Mouse (Mus musculus): ENCODE results near the gene Pifo. TPM values are rescaled to one million over a fixed set of nuclear protein-coding genes. Genes with fewer than 3 reads are reported as not detected.
"Not testable (repeated sequence)": the region's sequence is repeated elsewhere in the genome, so short reads cannot be mapped to it uniquely, and the experiment has no call there.

Pifo gene
- 7.5 and 15.1 TPM in 2 replicates for polyA plus RNA-seq (2014; fragmentation: Nextera tagmentation; extraction: Ambion mirVana)

GRCm38 (mm10) chr3:106014546-106014945 lies at the start of gene Pifo:
Pifo (minus strand) TSS chr3:106014646.
- Histone ChIP-seq H3K27me3 (ENCODE audit: control insufficient read depth, insufficient read depth, low read length) (no peaks in the 10 kb centered on the region), H3K4me3 (replicated peaks; ENCODE audit: low read length) (no peak within 1 kb of the TSS)
- WGBS: 95% methylated on average over 2 of the region's 2 CpGs

GRCm38 (mm10) chr3:106057966-106058365 lies 43.5 kb upstream of the Pifo start:
- Histone ChIP-seq H3K9me3 (ENCODE audit: control insufficient read depth, low read length) (no peaks in the 10 kb centered on the region), H3K27ac (no peak overlapping the region), H3K4me2 (replicated peaks) (no peak overlapping the region), H3K27me3 (ENCODE audit: control insufficient read depth, insufficient read depth, low read length) (no peaks in the 10 kb centered on the region), H3K4me3 (replicated peaks; ENCODE audit: low read length) (no peak overlapping the region), H3K9ac (no peak overlapping the region), H3K4me1 (replicated peaks; ENCODE audit: control insufficient read depth, insufficient read depth, low read length) (no peaks in the 10 kb centered on the region), H3K36me3 (replicated peaks; ENCODE audit: control insufficient read depth, insufficient read depth) (no peaks in the 10 kb centered on the region)
- 82% methylated on average over 3 of the region's 3 CpGs for WGBS
- DNase-seq (ENCODE audit: low spot score) (no peak), ATAC-seq (ENCODE audit: low FRiP score) (no peak)

More at GRCm38 (mm10) chr3:106014546-106014945, at the start of gene Pifo:
- Histone ChIP-seq H3K9me3 (ENCODE audit: control insufficient read depth, low read length) (no peaks in the 10 kb centered on the region), H3K4me1 (replicated peaks; ENCODE audit: control insufficient read depth, insufficient read depth, low read length) (no peaks in the 10 kb centered on the region), H3K4me2 (replicated peaks) (no peak within 1 kb of the TSS), H3K9ac (no peak within 1 kb of the TSS), H3K27ac (no peak within 1 kb of the TSS), H3K36me3 (replicated peaks; ENCODE audit: control insufficient read depth, insufficient read depth) (no peaks in the 10 kb centered on the region)
- ATAC-seq (ENCODE audit: low FRiP score) (no peak), DNase-seq (ENCODE audit: low spot score) (no peak)

GRCm38 (mm10) chr3:106051896-106052295 lies 37.5 kb upstream of the Pifo start:
- Histone ChIP-seq H3K9ac (no peak overlapping the region), H3K4me3 (replicated peaks; ENCODE audit: low read length) (no peak overlapping the region), H3K9me3 (ENCODE audit: control insufficient read depth, low read length) (no peaks in the 10 kb centered on the region), H3K27me3 (ENCODE audit: control insufficient read depth, insufficient read depth, low read length) (no peaks in the 10 kb centered on the region), H3K36me3 (replicated peaks; ENCODE audit: control insufficient read depth, insufficient read depth) (no peaks in the 10 kb centered on the region), H3K4me1 (replicated peaks; ENCODE audit: control insufficient read depth, insufficient read depth, low read length) (no peaks in the 10 kb centered on the region), H3K27ac (no peak overlapping the region), H3K4me2 (replicated peaks) (no peak overlapping the region)
- ATAC-seq (ENCODE audit: low FRiP score) (no peak), DNase-seq (ENCODE audit: low spot score) (no peak)
- 76% methylated on average over 18 of the region's 18 CpGs for whole genome bisulfite sequencing

DNA sequence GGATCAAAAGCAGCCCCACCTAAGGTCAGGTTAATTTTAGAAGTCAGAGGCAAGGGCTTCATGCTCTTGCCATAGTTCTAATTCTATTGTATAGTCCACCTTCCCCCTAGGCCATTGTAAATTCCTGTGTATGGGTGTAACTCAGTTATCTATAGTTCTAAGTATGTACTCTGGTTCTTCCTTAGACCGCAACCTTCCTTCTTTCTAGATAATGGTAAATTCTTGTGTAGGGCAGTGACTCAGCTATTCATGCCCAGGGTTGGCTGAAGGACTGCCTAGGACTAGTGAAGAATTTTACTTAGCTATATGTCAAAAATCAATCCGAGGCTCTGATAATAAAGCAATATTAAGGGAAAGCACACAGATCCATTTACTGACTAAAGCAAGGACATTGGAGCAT lies 25.9 kb upstream of the Pifo start:
- Histone ChIP-seq H3K36me3 (replicated peaks; ENCODE audit: control insufficient read depth, insufficient read depth) (no peaks in the 10 kb centered on the region), H3K4me1 (replicated peaks; ENCODE audit: control insufficient read depth, insufficient read depth, low read length) (no peaks in the 10 kb centered on the region), H3K9ac (no peak overlapping the region), H3K4me3 (replicated peaks; ENCODE audit: low read length) (no peak overlapping the region), H3K27me3 (ENCODE audit: control insufficient read depth, insufficient read depth, low read length) (no peaks in the 10 kb centered on the region), H3K9me3 (ENCODE audit: control insufficient read depth, low read length) (no peaks in the 10 kb centered on the region), H3K4me2 (replicated peaks) (no peak overlapping the region), H3K27ac (no peak overlapping the region)
- DNase-seq (ENCODE audit: low spot score): no peak
- no peak for ATAC-seq (ENCODE audit: low FRiP score)
- WGBS: 97% methylated on average over 2 of the region's 2 CpGs

GRCm38 (mm10) chr3:106032781-106033180 lies 18.3 kb upstream of the Pifo start, which contains the start of gene Chil5:
Chil5 (minus strand) TSS chr3:106032814.
- Histone ChIP-seq H3K27ac (no peak within 1 kb of the TSS), H3K9me3 (ENCODE audit: control insufficient read depth, low read length) (no peaks in the 10 kb centered on the region), H3K27me3 (ENCODE audit: control insufficient read depth, insufficient read depth, low read length) (no peaks in the 10 kb centered on the region), H3K4me2 (replicated peaks) (no peak within 1 kb of the TSS), H3K4me1 (replicated peaks; ENCODE audit: control insufficient read depth, insufficient read depth, low read length) (no peaks in the 10 kb centered on the region), H3K36me3 (replicated peaks; ENCODE audit: control insufficient read depth, insufficient read depth) (no peaks in the 10 kb centered on the region), H3K9ac (no peak within 1 kb of the TSS), H3K4me3 (replicated peaks; ENCODE audit: low read length) (no peak within 1 kb of the TSS)
- ATAC-seq (ENCODE audit: low FRiP score) (no peak), DNase-seq (ENCODE audit: low spot score) (no peak)
- whole genome bisulfite sequencing: 90% methylated on average over 1 of the region's 1 CpGs

GRCm38 (mm10) chr3:106024135-106024534 lies 9.7 kb upstream of the Pifo start:
- Histone ChIP-seq H3K4me1 (replicated peaks; ENCODE audit: control insufficient read depth, insufficient read depth, low read length) (no peaks in the 10 kb centered on the region), H3K4me2 (replicated peaks) (no peak overlapping the region), H3K27ac (no peak overlapping the region), H3K36me3 (replicated peaks; ENCODE audit: control insufficient read depth, insufficient read depth) (no peaks in the 10 kb centered on the region), H3K4me3 (replicated peaks; ENCODE audit: low read length) (no peak overlapping the region), H3K9me3 (ENCODE audit: control insufficient read depth, low read length) (no peaks in the 10 kb centered on the region), H3K9ac (no peak overlapping the region), H3K27me3 (ENCODE audit: control insufficient read depth, insufficient read depth, low read length) (no peaks in the 10 kb centered on the region)
- ATAC-seq (ENCODE audit: low FRiP score) (no peak), DNase-seq (ENCODE audit: low spot score) (no peak)
- WGBS: 94% methylated on average over 2 of the region's 2 CpGs

- Histone ChIP-seq H3K4me1 (replicated peaks; ENCODE audit: control insufficient read depth, insufficient read depth, low read length) (no peaks in the 10 kb centered on the region), H3K4me2 (replicated peaks) (no peak overlapping the region), H3K27me3 (ENCODE audit: control insufficient read depth, insufficient read depth, low read length) (no peaks in the 10 kb centered on the region), H3K4me3 (replicated peaks; ENCODE audit: low read length) (no peak overlapping the region), H3K9me3 (ENCODE audit: control insufficient read depth, low read length) (no peaks in the 10 kb centered on the region), H3K36me3 (replicated peaks; ENCODE audit: control insufficient read depth, insufficient read depth) (no peaks in the 10 kb centered on the region), H3K27ac (no peak overlapping the region), H3K9ac (no peak overlapping the region)
- ATAC-seq (ENCODE audit: low FRiP score): no peak
- no peak for DNase-seq (ENCODE audit: low spot score)
These were observed 7.4 kb upstream of the Pifo start for GRCm38 (mm10) chr3:106021840-106022239.

- H3K9me3 ChIP-seq (ENCODE audit: control insufficient read depth, low read length); H3K4me1 ChIP-seq (replicated peaks; ENCODE audit: control insufficient read depth, insufficient read depth, low read length); H3K9ac ChIP-seq; H3K27me3 ChIP-seq (ENCODE audit: control insufficient read depth, insufficient read depth, low read length); H3K36me3 ChIP-seq (replicated peaks; ENCODE audit: control insufficient read depth, insufficient read depth); H3K4me2 ChIP-seq (replicated peaks); H3K27ac ChIP-seq; ATAC-seq (ENCODE audit: low FRiP score); DNase-seq (ENCODE audit: low spot score); H3K4me3 ChIP-seq (replicated peaks; ENCODE audit: low read length): not testable (repeated sequence)
- WGBS: 60% methylated on average over 10 of the region's 10 CpGs
These were observed 11.1 kb downstream of the Pifo start for GRCm38 (mm10) chr3:106003360-106003759.

DNA sequence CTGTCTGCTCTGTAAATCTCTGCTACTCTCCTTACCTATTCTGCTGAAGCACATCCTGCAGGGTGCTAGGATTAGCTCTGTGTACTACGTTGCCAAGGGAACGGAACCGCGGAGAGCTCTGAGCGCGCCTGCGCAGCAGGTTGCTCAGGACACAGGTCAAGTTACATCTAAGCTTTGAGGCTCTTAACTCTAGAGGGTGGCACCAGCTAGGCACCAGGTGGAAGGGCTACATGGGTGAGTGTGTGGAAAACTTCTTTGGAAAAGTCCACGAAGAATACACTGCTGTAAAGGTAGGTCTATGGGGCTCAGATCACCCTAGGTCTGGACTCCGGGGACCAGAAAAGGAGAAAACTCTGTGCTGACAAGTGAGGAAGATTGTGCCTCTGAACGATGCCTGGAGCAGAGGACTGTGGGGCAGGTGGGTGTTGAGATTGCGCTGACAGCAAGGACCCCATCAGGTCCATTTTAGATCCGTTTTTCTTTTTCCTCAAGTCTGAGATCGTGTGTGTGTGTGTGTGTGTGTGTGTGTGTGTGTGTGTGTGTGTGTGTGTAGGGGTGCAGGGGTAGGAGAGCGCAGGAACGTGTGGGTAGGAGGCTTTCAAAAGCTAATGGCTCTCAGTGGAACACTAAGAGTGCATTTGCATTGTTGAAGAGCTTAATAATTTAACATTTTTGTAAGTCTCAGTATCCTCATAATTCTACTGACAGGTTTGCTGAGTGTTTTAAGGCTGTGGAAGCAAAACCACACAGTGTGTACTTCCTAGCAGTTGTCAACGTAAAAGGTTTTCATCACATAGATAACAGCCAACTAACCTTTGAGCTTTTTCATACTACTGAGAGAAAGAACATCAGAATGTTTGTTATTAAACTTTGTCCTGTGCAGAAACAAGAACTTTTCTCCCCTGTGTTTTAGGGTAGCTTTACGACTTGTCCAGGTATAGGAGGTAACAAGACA lies 12.8 kb downstream of the Pifo start:
- WGBS: 23% methylated on average over 17 of the region's 17 CpGs
- no peaks in the 10 kb centered on the region for H3K27me3 ChIP-seq (ENCODE audit: control insufficient read depth, insufficient read depth, low read length)
- H3K9ac ChIP-seq: peak overlapping the region; percentile 30; the same call in 1 of the 2 replicates
- 0 out of 2 replicates have a peak, but pooled peaks cover 4% of the 10 kb centered on the region for H3K4me1 ChIP-seq (replicated peaks; ENCODE audit: control insufficient read depth, insufficient read depth, low read length)
- H3K4me2 ChIP-seq (replicated peaks): peak overlapping the region; percentile 52
- ATAC-seq (ENCODE audit: low FRiP score): peak; percentile 90
- H3K36me3 ChIP-seq (replicated peaks; ENCODE audit: control insufficient read depth, insufficient read depth): no peaks in the 10 kb centered on the region
- DNase-seq (ENCODE audit: low spot score): peak; percentile 53
- peak overlapping the region; percentile 19 for H3K4me3 ChIP-seq (replicated peaks; ENCODE audit: low read length)
- no peak overlapping the region for H3K27ac ChIP-seq
- H3K9me3 ChIP-seq (ENCODE audit: control insufficient read depth, low read length): no peaks in the 10 kb centered on the region
